Mouse (Mus musculus) cerebellum, adult 2 months (tissue): ENCODE data around the gene Col8a2.

Experiments used
- CTCF ChIP-seq: fragments of 200-500 bp; IDR thresholded peaks from 2 replicates; pipeline ENCODE4 v1.5.1; 2011; ENCODE audit warnings: low read depth, mild to moderate bottlenecking, control low read depth, low read length, moderate library complexity, borderline replicate concordance; ENCODE audit not compliant: insufficient read depth
- POLR2A ChIP-seq: fragments of 200-500 bp; IDR thresholded peaks from 2 replicates; pipeline ENCODE4 v1.6.1; 2011; ENCODE audit warnings: low read length, control low read depth, borderline replicate concordance; ENCODE audit not compliant: insufficient read depth

- TF ChIP-seq CTCF: no peak
- TF ChIP-seq POLR2A: no peak
Observed at GRCm38 (mm10) chr4:126291196-126291595, 4.6 kb downstream of the Col8a2 start.
